Mouse (Mus musculus) limb, embryonic 13.5 days (tissue): Measurements from ENCODE around the gene Cym. TPM values are rescaled to one million over a fixed set of nuclear protein-coding genes. Genes with fewer than 3 reads are reported as not detected.

Source experiments
- ATAC-seq: fragments of 200-750 bp; cut with Nextera tagmentation; 2 replicates; pipeline ENCODE4 v1.8.0; 2017; ENCODE audit warnings: low read depth, moderate number of reproducible peaks, moderate TSS enrichment; ENCODE audit not compliant: low FRiP score
- H3K27ac ChIP-seq: fragments of 300-500 bp; sonication (generic); 2 replicates; pipeline ENCODE4 v1.5.1; 2015; ENCODE audit warnings: inconsistent platforms, mild to moderate bottlenecking, moderate library complexity
- H3K27me3 ChIP-seq: fragments of 300-500 bp; sonication (generic); 2 replicates; pipeline ENCODE4 v1.6.1; 2015; ENCODE audit warnings: mild to moderate bottlenecking, inconsistent platforms
- H3K36me3 ChIP-seq: fragments of 300-500 bp; sonication (generic); 2 replicates; pipeline ENCODE4 v1.6.1; 2015; ENCODE audit warnings: inconsistent platforms, mild to moderate bottlenecking, moderate library complexity
- H3K4me1 ChIP-seq: fragments of 300-500 bp; sonication (generic); 2 replicates; pipeline ENCODE4 v1.6.1; 2015; ENCODE audit warnings: inconsistent platforms
- H3K4me2 ChIP-seq: fragments of 300-500 bp; sonication (generic); replicated peaks from 2 replicates; pipeline ENCODE4 v1.6.1; 2015; ENCODE audit warnings: inconsistent platforms, mild to moderate bottlenecking, moderate library complexity
- H3K4me3 ChIP-seq: fragments of 300-500 bp; sonication (generic); 2 replicates; pipeline ENCODE4 v1.5.1; 2015; ENCODE audit warnings: moderate library complexity, mild to moderate bottlenecking, inconsistent platforms
- H3K9ac ChIP-seq: fragments of 300-500 bp; sonication (generic); 2 replicates; pipeline ENCODE4 v1.6.1; 2015; ENCODE audit warnings: mild to moderate bottlenecking, inconsistent platforms
- H3K9me3 ChIP-seq: fragments of 300-500 bp; sonication (generic); 2 replicates; pipeline ENCODE4 v1.6.1; 2016; ENCODE audit warnings: inconsistent platforms
- WGBS: fragments of 180-500 bp; shearing (Covaris S2); methylation state at CpG from one replicate; pipeline ENCODE4 v1.1.7; 2015; 5-methylcytosine and 5-hydroxymethylcytosine counted together
- polyA plus RNA-seq: library from polyadenylated mRNA; unstranded; fragments of >200 nt; fragmentation: Nextera tagmentation; extraction: Ambion mirVana; gene quantifications from 2 replicates; pipeline ENCODE4 v1.2.1, GENCODE M21; 2015

Cym gene
- polyA plus RNA-seq, 1 experiment from 2014 or later: not detected

GRCm38 (mm10) chr3:107218572-107218971 lies 3.0 kb downstream of the Cym start:
- H3K4me2 ChIP-seq: no peak overlapping the region
- H3K27ac ChIP-seq: no peak overlapping the region
- H3K9ac ChIP-seq: no peak overlapping the region
- H3K27me3 ChIP-seq: no peaks in the 10 kb centered on the region
- no peaks in the 10 kb centered on the region for H3K9me3 ChIP-seq
- H3K4me3 ChIP-seq: no peak overlapping the region
- WGBS: 87% methylated on average over 7 of the region's 7 CpGs
- no peaks in the 10 kb centered on the region for H3K4me1 ChIP-seq
- H3K36me3 ChIP-seq: no peaks in the 10 kb centered on the region
- ATAC-seq: no peak

DNA sequence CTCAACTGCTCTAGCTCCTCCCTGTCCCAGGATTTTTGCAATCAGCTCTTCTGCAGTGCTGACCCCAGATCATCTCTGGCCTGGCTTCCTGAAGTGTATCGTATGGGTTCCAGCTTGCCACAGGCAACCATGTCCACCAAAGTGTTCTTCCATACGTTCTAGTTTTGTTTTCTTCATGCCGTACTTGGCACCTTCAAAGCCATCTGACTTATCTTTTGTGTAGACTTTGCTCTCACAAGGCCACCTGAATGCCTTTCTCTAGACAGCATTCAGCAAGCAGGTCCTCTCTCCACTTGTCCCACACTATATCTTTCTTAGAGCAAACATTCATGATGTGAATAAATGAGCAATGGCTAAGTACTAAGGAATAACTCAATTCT lies 4.4 kb downstream of the Cym start:
- no peaks in the 10 kb centered on the region for H3K4me1 ChIP-seq
- H3K9me3 ChIP-seq: no peaks in the 10 kb centered on the region
- H3K27ac ChIP-seq: no peak overlapping the region
- H3K4me2 ChIP-seq: no peak overlapping the region
- ATAC-seq: no peak
- no peak overlapping the region for H3K9ac ChIP-seq
- no peaks in the 10 kb centered on the region for H3K36me3 ChIP-seq
- no peak overlapping the region for H3K4me3 ChIP-seq
- no peaks in the 10 kb centered on the region for H3K27me3 ChIP-seq
- 90% methylated on average over 3 of the region's 3 CpGs for WGBS

GRCm38 (mm10) chr3:107216400-107217100 lies 5.0 kb downstream of the Cym start:
- Histone ChIP-seq H3K9ac (no peak overlapping the region), H3K4me2 (no peak overlapping the region), H3K9me3 (no peaks in the 10 kb centered on the region), H3K27me3 (no peaks in the 10 kb centered on the region), H3K4me1 (no peaks in the 10 kb centered on the region), H3K36me3 (no peaks in the 10 kb centered on the region), H3K27ac (no peak overlapping the region), H3K4me3 (no peak overlapping the region)
- 61% methylated on average over 8 of the region's 8 CpGs for WGBS
- ATAC-seq: no peak

DNA sequence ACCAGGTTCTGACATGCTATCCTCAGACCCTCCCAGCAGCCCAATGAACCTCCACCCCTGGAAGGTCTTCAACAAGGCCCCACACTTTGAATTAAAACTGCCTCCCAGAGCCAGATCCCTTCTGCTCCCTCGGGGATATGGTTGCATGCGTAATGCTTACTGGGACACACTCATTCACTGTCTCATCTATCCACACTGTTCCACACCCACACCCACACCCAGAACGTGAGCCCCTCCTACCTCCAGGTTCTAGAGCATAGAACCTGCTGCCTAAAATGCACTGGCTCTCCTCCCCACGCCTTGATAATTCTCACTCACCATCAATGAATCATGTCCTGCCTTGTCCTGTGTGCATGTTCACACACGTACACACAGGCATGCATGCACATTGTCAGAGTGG lies 6.9 kb downstream of the Cym start:
- no peaks in the 10 kb centered on the region for H3K36me3 ChIP-seq
- 78% methylated on average over 5 of the region's 5 CpGs for WGBS

DNA sequence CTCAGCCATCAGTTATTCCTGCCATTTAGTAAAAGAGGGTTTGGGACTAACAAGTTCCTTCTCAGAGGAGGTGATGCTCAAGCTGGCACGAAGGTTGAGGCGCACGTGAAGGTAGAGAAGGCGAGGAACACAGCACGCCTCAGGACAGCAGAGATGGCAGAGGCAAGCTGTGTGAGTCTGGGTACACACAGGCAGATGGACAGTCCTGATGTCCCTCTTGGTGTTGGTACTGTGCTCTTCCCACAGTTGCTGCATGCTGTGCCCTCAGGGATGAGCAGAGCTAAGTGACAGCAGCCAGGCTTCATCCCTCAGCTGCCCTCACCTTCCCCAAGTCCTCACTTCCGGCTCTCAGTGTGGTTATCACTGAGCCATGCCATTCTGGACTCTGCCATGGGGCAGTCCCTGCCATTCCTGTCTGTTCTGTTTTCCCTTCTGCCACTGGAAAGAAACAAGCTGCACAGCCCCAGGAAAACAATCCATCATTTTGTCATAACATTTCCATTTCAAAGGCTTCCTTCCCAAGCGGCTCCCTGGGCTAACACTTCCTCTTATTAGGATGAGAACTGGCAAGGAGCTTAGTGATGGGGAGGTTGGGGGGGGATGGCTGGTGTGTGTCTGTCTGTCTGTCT lies 13.8 kb downstream of the Cym start:
- no peak for ATAC-seq
- Histone ChIP-seq H3K4me2 (no peak overlapping the region), H3K27me3 (no peaks in the 10 kb centered on the region), H3K27ac (no peak overlapping the region), H3K4me3 (no peak overlapping the region), H3K4me1 (no peaks in the 10 kb centered on the region), H3K9ac (no peak overlapping the region), H3K9me3 (no peaks in the 10 kb centered on the region), H3K36me3 (no peaks in the 10 kb centered on the region)
- WGBS: 53% methylated on average over 7 of the region's 7 CpGs

More for the DNA sequence above, 6.9 kb downstream of the Cym start:
- Histone ChIP-seq H3K9ac (no peak overlapping the region), H3K4me2 (no peak overlapping the region), H3K4me3 (no peak overlapping the region), H3K27me3 (no peaks in the 10 kb centered on the region), H3K27ac (no peak overlapping the region), H3K9me3 (no peaks in the 10 kb centered on the region), H3K4me1 (no peaks in the 10 kb centered on the region)
- no peak for ATAC-seq

DNA sequence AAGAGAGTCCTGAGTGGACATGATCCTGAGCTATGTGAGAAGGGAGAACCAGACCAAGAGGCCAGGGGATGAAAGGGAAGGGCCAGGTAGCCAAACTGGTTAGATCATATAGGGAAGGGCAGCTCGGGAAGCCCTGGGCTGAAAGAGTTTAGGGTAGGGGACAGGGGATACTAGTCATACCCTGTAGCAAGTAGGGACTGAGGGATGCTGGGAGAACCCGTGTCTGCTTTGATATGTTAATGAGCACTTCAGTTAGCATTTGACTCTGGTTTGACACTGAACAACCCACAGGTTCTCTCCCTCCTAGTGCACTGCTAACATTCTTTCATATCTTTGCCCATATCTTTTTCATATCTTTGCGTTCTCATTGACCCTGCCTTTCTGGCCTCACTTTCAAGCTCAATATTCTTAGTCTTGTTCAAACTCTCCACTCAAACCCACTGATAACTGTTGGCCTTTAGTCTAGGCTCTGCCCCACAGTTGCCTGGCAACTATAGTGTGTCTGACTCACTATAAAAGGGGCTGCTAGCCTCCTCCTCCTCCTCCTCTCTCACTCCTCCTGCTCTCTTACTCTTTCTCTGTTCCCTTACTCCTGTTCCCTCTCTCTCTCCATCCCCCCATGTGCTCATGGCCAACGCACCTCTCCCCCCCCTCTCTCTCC lies 14.9 kb downstream of the Cym start:
- H3K4me1 ChIP-seq: no peaks in the 10 kb centered on the region
- H3K4me2 ChIP-seq: no peak overlapping the region
- ATAC-seq: no peak

DNA sequence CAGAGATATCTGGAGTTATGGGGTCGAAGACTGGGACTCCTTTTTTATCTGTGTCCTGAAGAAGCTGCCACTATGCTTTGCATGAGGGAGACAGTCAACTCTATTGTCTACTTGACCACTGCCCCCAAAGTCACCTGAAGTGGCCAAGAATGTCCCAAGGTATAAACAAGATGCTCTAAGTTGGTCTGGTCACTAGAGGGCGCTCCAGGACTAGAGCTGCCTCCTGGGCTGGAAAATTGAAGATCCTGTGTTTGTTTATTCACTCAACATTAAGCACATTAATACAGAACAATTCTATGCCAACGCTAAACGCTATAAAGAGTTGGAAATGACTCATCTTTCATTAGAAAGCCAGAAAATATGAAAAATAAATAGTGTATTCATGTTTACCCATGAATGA lies 15.5 kb downstream of the Cym start:
- H3K9ac ChIP-seq: no peak overlapping the region
- H3K27me3 ChIP-seq: no peaks in the 10 kb centered on the region
- no peak overlapping the region for H3K4me2 ChIP-seq
- H3K4me3 ChIP-seq: no peak overlapping the region
- no peak for ATAC-seq
- H3K36me3 ChIP-seq: no peaks in the 10 kb centered on the region
- H3K4me1 ChIP-seq: no peaks in the 10 kb centered on the region
- H3K27ac ChIP-seq: no peak overlapping the region
- H3K9me3 ChIP-seq: no peaks in the 10 kb centered on the region
- WGBS: 11% methylated on average over 4 of the region's 4 CpGs

More for the DNA sequence above, 14.9 kb downstream of the Cym start:
- Histone ChIP-seq H3K9ac (no peak overlapping the region), H3K4me3 (no peak overlapping the region), H3K9me3 (no peaks in the 10 kb centered on the region), H3K27ac (no peak overlapping the region), H3K27me3 (no peaks in the 10 kb centered on the region), H3K36me3 (no peaks in the 10 kb centered on the region)
- WGBS: 47% methylated on average over 4 of the region's 4 CpGs

- no peak overlapping the region for H3K27ac ChIP-seq
- H3K9me3 ChIP-seq: no peaks in the 10 kb centered on the region
- no peak overlapping the region for H3K4me2 ChIP-seq
- no peaks in the 10 kb centered on the region for H3K36me3 ChIP-seq
- no peaks in the 10 kb centered on the region for H3K4me1 ChIP-seq
- no peak overlapping the region for H3K9ac ChIP-seq
- ATAC-seq: no peak
- H3K27me3 ChIP-seq: no peaks in the 10 kb centered on the region
- H3K4me3 ChIP-seq: no peak overlapping the region
These were observed 16.4 kb downstream of the Cym start for GRCm38 (mm10) chr3:107205170-107205569.

DNA sequence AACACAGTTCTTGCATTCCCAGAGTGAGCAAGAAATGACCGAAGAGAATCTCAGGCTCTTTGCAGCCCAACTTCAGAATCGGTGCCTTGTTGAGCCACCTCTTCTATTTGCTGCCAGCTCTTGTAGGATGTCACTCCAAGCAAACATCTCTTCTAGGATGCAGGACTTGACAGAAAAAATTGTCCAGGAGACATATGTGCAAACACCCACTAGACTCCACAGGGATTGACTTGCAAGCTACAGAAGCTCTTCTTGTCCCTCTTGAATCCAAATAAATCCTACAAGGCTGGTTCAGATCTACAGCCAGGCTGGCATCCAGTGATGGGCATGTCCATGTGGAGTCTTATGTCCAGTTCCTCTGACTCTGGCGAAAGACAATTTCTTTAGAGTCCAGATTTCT lies 17.1 kb downstream of the Cym start:
- no peaks in the 10 kb centered on the region for H3K9me3 ChIP-seq
- no peaks in the 10 kb centered on the region for H3K4me1 ChIP-seq
- no peak overlapping the region for H3K27ac ChIP-seq
- H3K4me3 ChIP-seq: no peak overlapping the region
- no peak overlapping the region for H3K9ac ChIP-seq
- H3K36me3 ChIP-seq: no peaks in the 10 kb centered on the region
- 84% methylated on average over 3 of the region's 3 CpGs for WGBS
- ATAC-seq: no peak
- no peaks in the 10 kb centered on the region for H3K27me3 ChIP-seq
- H3K4me2 ChIP-seq: no peak overlapping the region

- no peak overlapping the region for H3K27ac ChIP-seq
- no peak overlapping the region for H3K9ac ChIP-seq
- ATAC-seq: no peak
- no peaks in the 10 kb centered on the region for H3K27me3 ChIP-seq
- H3K4me2 ChIP-seq: no peak overlapping the region
- H3K4me1 ChIP-seq: no peaks in the 10 kb centered on the region
- H3K9me3 ChIP-seq: no peaks in the 10 kb centered on the region
- 39% methylated on average over 9 of the region's 9 CpGs for WGBS
- no peak overlapping the region for H3K4me3 ChIP-seq
- no peaks in the 10 kb centered on the region for H3K36me3 ChIP-seq
These were observed 20.0 kb downstream of the Cym start for GRCm38 (mm10) chr3:107201310-107202180.

DNA sequence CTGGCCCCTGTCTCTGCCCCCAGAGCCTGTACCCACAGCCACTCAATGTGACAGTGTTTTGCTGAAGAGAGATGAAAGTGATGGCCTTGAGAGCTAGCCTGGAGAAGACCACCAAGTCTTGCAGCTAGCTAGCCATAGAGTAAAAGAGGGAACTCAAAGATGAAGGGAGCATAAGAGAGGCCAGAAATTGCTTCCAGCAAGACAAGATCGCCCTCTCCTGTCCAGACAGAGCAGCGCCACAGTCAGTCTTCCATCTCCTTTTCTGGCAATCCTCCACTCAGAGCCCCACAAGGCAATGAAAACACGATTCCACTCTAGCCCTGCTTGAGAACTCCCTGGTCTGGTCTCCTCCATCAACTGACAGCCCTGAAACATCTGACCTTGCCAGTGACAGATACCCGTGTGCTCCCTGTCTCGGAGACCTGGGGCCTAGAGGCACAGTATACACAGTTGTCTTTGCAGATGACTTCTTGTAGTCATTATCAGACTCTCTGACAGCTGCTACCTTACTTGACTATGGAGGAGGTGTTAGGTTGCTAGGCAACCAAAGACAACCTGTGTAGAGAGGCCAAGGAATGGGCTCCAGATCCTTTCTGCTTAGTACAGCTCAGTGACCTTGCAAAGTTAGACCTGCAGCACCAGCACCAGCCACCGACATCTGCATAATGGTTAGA lies 33.2 kb downstream of the Cym start:
- H3K4me2 ChIP-seq: no peak overlapping the region
- H3K9ac ChIP-seq: no peak overlapping the region
- H3K9me3 ChIP-seq: no peaks in the 10 kb centered on the region
- no peak overlapping the region for H3K27ac ChIP-seq
- no peak overlapping the region for H3K4me3 ChIP-seq
- WGBS: 42% methylated on average over 6 of the region's 6 CpGs
- H3K4me1 ChIP-seq: no peaks in the 10 kb centered on the region
- no peaks in the 10 kb centered on the region for H3K36me3 ChIP-seq
- no peaks in the 10 kb centered on the region for H3K27me3 ChIP-seq
- no peak for ATAC-seq
